Mouse (Mus musculus) intestine, embryonic 16.5 days (tissue): ENCODE measurements around the gene Slc25a31. TPM values are rescaled to one million over a fixed set of nuclear protein-coding genes. Genes with fewer than 3 reads are reported as not detected.

Experiments
- ATAC-seq: fragments of 200-750 bp; cut with Nextera tagmentation; 2 replicates; pipeline ENCODE4 v1.8.0; 2017; ENCODE audit warnings: moderate TSS enrichment, moderate library complexity
- H3K27ac ChIP-seq: fragments of 300-500 bp; sonication (generic); 2 replicates; pipeline ENCODE4 v1.5.1; 2014; ENCODE audit warnings: mild to moderate bottlenecking, low read length
- H3K27me3 ChIP-seq: fragments of 300-500 bp; sonication (generic); replicated peaks from 2 replicates; pipeline ENCODE4 v1.6.1; 2014; ENCODE audit warnings: low read length, control low read depth, mixed read lengths; ENCODE audit not compliant: control insufficient read depth, insufficient read depth
- H3K36me3 ChIP-seq: fragments of 300-500 bp; sonication (generic); 2 replicates; pipeline ENCODE4 v1.6.1; 2014; ENCODE audit warnings: low read length, control low read depth; ENCODE audit not compliant: control insufficient read depth, insufficient read depth
- H3K4me1 ChIP-seq: fragments of 300-500 bp; sonication (generic); 2 replicates; pipeline ENCODE4 v1.6.1; 2014; ENCODE audit warnings: low read length, control low read depth, mixed read lengths; ENCODE audit not compliant: control insufficient read depth, insufficient read depth
- H3K4me2 ChIP-seq: fragments of 300-500 bp; sonication (generic); 2 replicates; pipeline ENCODE4 v1.6.1; 2014; ENCODE audit warnings: low read depth, low read length, control low read depth
- H3K4me3 ChIP-seq: fragments of 300-500 bp; sonication (generic); 2 replicates; pipeline ENCODE4 v1.5.1; 2014; ENCODE audit warnings: mild to moderate bottlenecking, low read length
- H3K9ac ChIP-seq: fragments of 300-500 bp; sonication (generic); 2 replicates; pipeline ENCODE4 v1.6.1; 2014; ENCODE audit warnings: low read depth, low read length
- H3K9me3 ChIP-seq: fragments of 300-500 bp; sonication (generic); 2 replicates; pipeline ENCODE4 v1.6.1; 2016; ENCODE audit warnings: low read length, control low read depth; ENCODE audit not compliant: control insufficient read depth
- WGBS: fragments of 180-500 bp; shearing (Covaris S2); extraction: QIAGEN DNeasy Blood & Tissue Kit; methylation state at CpG from one replicate; pipeline ENCODE4 v1.1.7; 2014; 5-methylcytosine and 5-hydroxymethylcytosine counted together
- polyA plus RNA-seq: library from polyadenylated mRNA; unstranded; fragments of >200 nt; fragmentation: Nextera tagmentation; extraction: Ambion mirVana; gene quantifications from 2 replicates; pipeline ENCODE4 v1.2.1, GENCODE M21; 2015

The Slc25a31 gene
- polyA plus RNA-seq, 1 experiment from 2014 or later: 0.16 TPM

GRCm38 (mm10) chr3:40698834-40699233 lies 9.8 kb upstream of the Slc25a31 start:
- Histone ChIP-seq H3K9ac (no peak overlapping the region), H3K27me3 (no peaks in the 10 kb centered on the region), H3K36me3 (no peaks in the 10 kb centered on the region), H3K4me2 (no peak overlapping the region), H3K4me1 (no peaks in the 10 kb centered on the region), H3K4me3 (no peak overlapping the region), H3K27ac (no peak overlapping the region), H3K9me3 (no peaks in the 10 kb centered on the region)
- ATAC-seq: no peak
- WGBS: 75% methylated on average over 3 of the region's 3 CpGs

- Histone ChIP-seq H3K4me3 (no peak overlapping the region), H3K9ac (no peak overlapping the region), H3K27me3 (no peaks in the 10 kb centered on the region), H3K4me2 (no peak overlapping the region), H3K36me3 (no peaks in the 10 kb centered on the region), H3K27ac (no peak overlapping the region), H3K9me3 (no peaks in the 10 kb centered on the region), H3K4me1 (no peaks in the 10 kb centered on the region)
- ATAC-seq: no peak
- 64% methylated on average over 5 of the region's 5 CpGs for WGBS
Measured at GRCm38 (mm10) chr3:40704816-40705430, 3.7 kb upstream of the Slc25a31 start.

- H3K27ac ChIP-seq: no peak overlapping the region
- 0 out of 2 replicates have a peak, but pooled peaks have one; percentile 63 for ATAC-seq
- 10% methylated on average over 1 of the region's 1 CpGs for WGBS
- no peak overlapping the region for H3K9ac ChIP-seq
- H3K4me3 ChIP-seq: no peak overlapping the region
- H3K27me3 ChIP-seq: no peaks in the 10 kb centered on the region
- no peak overlapping the region for H3K4me2 ChIP-seq
- no peaks in the 10 kb centered on the region for H3K36me3 ChIP-seq
- H3K4me1 ChIP-seq: no peaks in the 10 kb centered on the region
- no peaks in the 10 kb centered on the region for H3K9me3 ChIP-seq
Measured at GRCm38 (mm10) chr3:40716056-40716455, 7.4 kb downstream of the Slc25a31 start.

GRCm38 (mm10) chr3:40719022-40719421 lies 10.4 kb downstream of the Slc25a31 start:
- no peaks in the 10 kb centered on the region for H3K9me3 ChIP-seq
- no peak overlapping the region for H3K27ac ChIP-seq
- H3K9ac ChIP-seq: no peak overlapping the region
- ATAC-seq: no peak
- H3K4me1 ChIP-seq: no peaks in the 10 kb centered on the region
- H3K36me3 ChIP-seq: no peaks in the 10 kb centered on the region
- no peak overlapping the region for H3K4me2 ChIP-seq
- H3K4me3 ChIP-seq: no peak overlapping the region
- 65% methylated on average over 3 of the region's 3 CpGs for WGBS
- H3K27me3 ChIP-seq: no peaks in the 10 kb centered on the region

- H3K9me3 ChIP-seq: no peaks in the 10 kb centered on the region
- H3K4me2 ChIP-seq: no peak overlapping the region
- H3K4me3 ChIP-seq: no peak overlapping the region
- no peaks in the 10 kb centered on the region for H3K4me1 ChIP-seq
- no peaks in the 10 kb centered on the region for H3K27me3 ChIP-seq
- H3K27ac ChIP-seq: no peak overlapping the region
- H3K36me3 ChIP-seq: no peaks in the 10 kb centered on the region
- WGBS: 75% methylated on average over 6 of the region's 6 CpGs
- H3K9ac ChIP-seq: no peak overlapping the region
- no peak for ATAC-seq
Measured at GRCm38 (mm10) chr3:40738381-40738912, 29.8 kb downstream of the Slc25a31 start.

GRCm38 (mm10) chr3:40744024-40744835 lies 35.6 kb downstream of the Slc25a31 start, which contains the start of gene Hspa4l:
TSS of gene Hspa4l (plus strand) at chr3:40744495.
- Histone ChIP-seq H3K9ac (peak within 1 kb of the TSS; percentile 70), H3K4me2 (peak within 1 kb of the TSS; percentile 90), H3K4me1 (peaks cover 2% of the 10 kb centered on the region; the same call in 1 of the 2 replicates), H3K9me3 (no peaks in the 10 kb centered on the region), H3K4me3 (peak within 1 kb of the TSS; percentile 62), H3K27me3 (no peaks in the 10 kb centered on the region), H3K27ac (peak within 1 kb of the TSS; percentile 48), H3K36me3 (no peaks in the 10 kb centered on the region)
- no peak for ATAC-seq
- 28% methylated on average over 16 of the region's 16 CpGs for WGBS

- 1% methylated on average over 79 of the region's 93 CpGs for WGBS
- ATAC-seq: peak; percentile 97
- H3K4me2 ChIP-seq: peak overlapping the region; percentile 90
- H3K27me3 ChIP-seq: no peaks in the 10 kb centered on the region
- H3K9me3 ChIP-seq: no peaks in the 10 kb centered on the region
- H3K4me3 ChIP-seq: peak overlapping the region; percentile 62
- peak overlapping the region; percentile 48 for H3K27ac ChIP-seq
- peak overlapping the region; percentile 70 for H3K9ac ChIP-seq
- peaks cover 2% of the 10 kb centered on the region; the same call in 1 of the 2 replicates for H3K4me1 ChIP-seq
- H3K36me3 ChIP-seq: no peaks in the 10 kb centered on the region
Measured at GRCm38 (mm10) chr3:40744836-40745660, 36.4 kb downstream of the Slc25a31 start.

GRCm38 (mm10) chr3:40745661-40746547 lies 37.2 kb downstream of the Slc25a31 start:
- 2% methylated on average over 37 of the region's 37 CpGs for WGBS
- Histone ChIP-seq H3K4me2 (peak overlapping the region; percentile 90), H3K27me3 (no peaks in the 10 kb centered on the region), H3K9ac (peak overlapping the region; percentile 70), H3K36me3 (no peaks in the 10 kb centered on the region), H3K4me1 (peaks cover 2% of the 10 kb centered on the region; the same call in 1 of the 2 replicates), H3K4me3 (peak overlapping the region; percentile 62), H3K27ac (peak overlapping the region; percentile 48), H3K9me3 (no peaks in the 10 kb centered on the region)
- ATAC-seq: no peak; the same call in none of the 2 replicates
